Mouse (Mus musculus) forebrain, embryonic 12.5 days (tissue): Measurements from ENCODE around the gene Nav3. TPM values are rescaled to one million over a fixed set of nuclear protein-coding genes. Genes with fewer than 3 reads are reported as not detected.

Experiments used
- ATAC-seq: fragments of 200-750 bp; cut with Nextera tagmentation; 2 replicates; pipeline ENCODE4 v1.8.0; 2017; ENCODE audit warnings: moderate TSS enrichment; ENCODE audit not compliant: low FRiP score
- H3K27ac ChIP-seq: fragments of 300-500 bp; sonication (generic); 2 replicates; pipeline ENCODE4 v1.5.1; 2016; ENCODE audit warnings: mild to moderate bottlenecking
- H3K27me3 ChIP-seq: fragments of 300-500 bp; sonication (generic); 2 replicates; pipeline ENCODE4 v1.6.1; 2016; ENCODE audit warnings: mild to moderate bottlenecking
- H3K36me3 ChIP-seq: fragments of 300-500 bp; sonication (generic); replicated peaks from 2 replicates; pipeline ENCODE4 v1.6.1; 2016; ENCODE audit warnings: mild to moderate bottlenecking
- H3K4me1 ChIP-seq: fragments of 300-500 bp; sonication (generic); 2 replicates; pipeline ENCODE4 v1.6.1; 2016
- H3K4me2 ChIP-seq: fragments of 300-500 bp; sonication (generic); 2 replicates; pipeline ENCODE4 v1.6.1; 2016; ENCODE audit warnings: mild to moderate bottlenecking, moderate library complexity
- H3K4me3 ChIP-seq: fragments of 300-500 bp; sonication (generic); replicated peaks from 2 replicates; pipeline ENCODE4 v1.5.1; 2016; ENCODE audit warnings: mild to moderate bottlenecking
- H3K9ac ChIP-seq: fragments of 300-500 bp; sonication (generic); 2 replicates; pipeline ENCODE4 v1.6.1; 2016; ENCODE audit warnings: mild to moderate bottlenecking
- H3K9me3 ChIP-seq: fragments of 300-500 bp; sonication (generic); 2 replicates; pipeline ENCODE4 v1.6.1; 2016
- WGBS: fragments of 180-500 bp; shearing (Covaris S2); methylation state at CpG from one replicate; pipeline ENCODE4 v1.1.7; 2016; 5-methylcytosine and 5-hydroxymethylcytosine counted together
- polyA plus RNA-seq: library from polyadenylated mRNA; unstranded; fragments of >200 nt; fragmentation: Nextera tagmentation; extraction: Ambion mirVana; gene quantifications from 2 replicates; pipeline ENCODE4 v1.2.1, GENCODE M21; 2016

The Nav3 gene
- polyA plus RNA-seq, 1 experiment from 2014 or later: 10.7 TPM

- Histone ChIP-seq H3K4me1 (no peaks in the 10 kb centered on the region), H3K27ac (no peak overlapping the region), H3K27me3 (no peaks in the 10 kb centered on the region), H3K9ac (no peak overlapping the region), H3K4me2 (no peak overlapping the region), H3K36me3 (no peaks in the 10 kb centered on the region), H3K9me3 (no peaks in the 10 kb centered on the region), H3K4me3 (no peak overlapping the region)
- WGBS: 81% methylated on average over 5 of the region's 5 CpGs
- no peak for ATAC-seq
Measured at GRCm38 (mm10) chr10:109806782-109807493, 649.1 kb downstream of the Nav3 start.

GRCm38 (mm10) chr10:109803441-109803840, 652.6 kb downstream of the Nav3 start:
- Histone ChIP-seq H3K4me3 (no peak overlapping the region), H3K9me3 (no peaks in the 10 kb centered on the region), H3K9ac (no peak overlapping the region), H3K4me1 (no peaks in the 10 kb centered on the region), H3K27ac (no peak overlapping the region), H3K27me3 (no peaks in the 10 kb centered on the region), H3K4me2 (no peak overlapping the region), H3K36me3 (no peaks in the 10 kb centered on the region)
- ATAC-seq: peak; percentile 59; the same call in 1 of the 2 replicates

GRCm38 (mm10) chr10:109802236-109802635, 653.8 kb downstream of the Nav3 start:
- no peak overlapping the region for H3K4me3 ChIP-seq
- 33% methylated on average over 1 of the region's 1 CpGs for WGBS

GRCm38 (mm10) chr10:109799246-109799645, 656.8 kb downstream of the Nav3 start:
- Histone ChIP-seq H3K36me3 (no peaks in the 10 kb centered on the region), H3K27ac (no peak overlapping the region), H3K4me2 (no peak overlapping the region), H3K9me3 (no peaks in the 10 kb centered on the region), H3K4me1 (no peaks in the 10 kb centered on the region), H3K27me3 (no peaks in the 10 kb centered on the region), H3K9ac (no peak overlapping the region), H3K4me3 (no peak overlapping the region)
- no peak for ATAC-seq
- WGBS: 82% methylated on average over 6 of the region's 6 CpGs

More at GRCm38 (mm10) chr10:109802236-109802635, 653.8 kb downstream of the Nav3 start:
- ATAC-seq: no peak
- Histone ChIP-seq H3K9me3 (no peaks in the 10 kb centered on the region), H3K9ac (no peak overlapping the region), H3K36me3 (no peaks in the 10 kb centered on the region), H3K4me2 (no peak overlapping the region), H3K27ac (no peak overlapping the region), H3K4me1 (no peaks in the 10 kb centered on the region), H3K27me3 (no peaks in the 10 kb centered on the region)

- H3K9me3 ChIP-seq: no peaks in the 10 kb centered on the region
- H3K36me3 ChIP-seq: no peaks in the 10 kb centered on the region
- H3K4me1 ChIP-seq: no peaks in the 10 kb centered on the region
- H3K27ac ChIP-seq: no peak overlapping the region
- no peak overlapping the region for H3K4me3 ChIP-seq
- no peak overlapping the region for H3K4me2 ChIP-seq
- no peak overlapping the region for H3K9ac ChIP-seq
- H3K27me3 ChIP-seq: no peaks in the 10 kb centered on the region
- ATAC-seq: no peak
- WGBS: 80% methylated on average over 3 of the region's 3 CpGs
Measured at GRCm38 (mm10) chr10:109796981-109797380, 659.0 kb downstream of the Nav3 start.

- H3K9ac ChIP-seq: no peak overlapping the region
- WGBS: 65% methylated on average over 4 of the region's 4 CpGs
- no peaks in the 10 kb centered on the region for H3K4me1 ChIP-seq
- no peaks in the 10 kb centered on the region for H3K9me3 ChIP-seq
- ATAC-seq: no peak
- H3K4me2 ChIP-seq: no peak overlapping the region
- H3K27me3 ChIP-seq: no peaks in the 10 kb centered on the region
- H3K27ac ChIP-seq: no peak overlapping the region
- H3K4me3 ChIP-seq: no peak overlapping the region
- no peaks in the 10 kb centered on the region for H3K36me3 ChIP-seq
Measured at GRCm38 (mm10) chr10:109793491-109793890, 662.5 kb downstream of the Nav3 start.

GRCm38 (mm10) chr10:109788728-109789127, 667.3 kb downstream of the Nav3 start:
- WGBS: 83% methylated on average over 2 of the region's 2 CpGs
- no peak for ATAC-seq
- H3K9me3 ChIP-seq: no peaks in the 10 kb centered on the region

GRCm38 (mm10) chr10:109779109-109779508, 676.9 kb downstream of the Nav3 start:
- no peaks in the 10 kb centered on the region for H3K4me1 ChIP-seq
- WGBS: 93% methylated on average over 4 of the region's 4 CpGs
- no peak overlapping the region for H3K9ac ChIP-seq
- no peaks in the 10 kb centered on the region for H3K27me3 ChIP-seq
- no peak overlapping the region for H3K4me2 ChIP-seq
- H3K27ac ChIP-seq: no peak overlapping the region
- H3K9me3 ChIP-seq: no peaks in the 10 kb centered on the region
- H3K36me3 ChIP-seq: no peaks in the 10 kb centered on the region
- no peak overlapping the region for H3K4me3 ChIP-seq
- ATAC-seq: no peak

More at GRCm38 (mm10) chr10:109788728-109789127, 667.3 kb downstream of the Nav3 start:
- H3K36me3 ChIP-seq: no peaks in the 10 kb centered on the region
- H3K4me2 ChIP-seq: no peak overlapping the region
- no peak overlapping the region for H3K27ac ChIP-seq
- H3K4me1 ChIP-seq: no peaks in the 10 kb centered on the region
- H3K27me3 ChIP-seq: no peaks in the 10 kb centered on the region
- H3K4me3 ChIP-seq: no peak overlapping the region
- H3K9ac ChIP-seq: no peak overlapping the region

- WGBS: 92% methylated on average over 8 of the region's 8 CpGs
- H3K9ac ChIP-seq: no peak overlapping the region
Measured at GRCm38 (mm10) chr10:109769092-109769491, 686.9 kb downstream of the Nav3 start.

GRCm38 (mm10) chr10:109765650-109766049, 690.4 kb downstream of the Nav3 start:
- ATAC-seq: no peak
- H3K9me3 ChIP-seq: no peaks in the 10 kb centered on the region
- H3K27ac ChIP-seq: no peak overlapping the region
- H3K27me3 ChIP-seq: no peaks in the 10 kb centered on the region
- H3K36me3 ChIP-seq: no peaks in the 10 kb centered on the region
- no peak overlapping the region for H3K4me3 ChIP-seq
- no peak overlapping the region for H3K4me2 ChIP-seq
- WGBS: 6% methylated on average over 2 of the region's 2 CpGs
- H3K4me1 ChIP-seq: no peaks in the 10 kb centered on the region
- no peak overlapping the region for H3K9ac ChIP-seq

More at GRCm38 (mm10) chr10:109769092-109769491, 686.9 kb downstream of the Nav3 start:
- H3K27me3 ChIP-seq: no peaks in the 10 kb centered on the region
- no peaks in the 10 kb centered on the region for H3K9me3 ChIP-seq
- H3K27ac ChIP-seq: no peak overlapping the region
- no peak for ATAC-seq
- H3K4me1 ChIP-seq: no peaks in the 10 kb centered on the region
- H3K36me3 ChIP-seq: no peaks in the 10 kb centered on the region
- H3K4me2 ChIP-seq: no peak overlapping the region
- no peak overlapping the region for H3K4me3 ChIP-seq

GRCm38 (mm10) chr10:109764412-109765101, 691.4 kb downstream of the Nav3 start:
- no peaks in the 10 kb centered on the region for H3K27me3 ChIP-seq
- no peak overlapping the region for H3K4me3 ChIP-seq
- H3K9me3 ChIP-seq: no peaks in the 10 kb centered on the region
- no peaks in the 10 kb centered on the region for H3K36me3 ChIP-seq
- H3K27ac ChIP-seq: no peak overlapping the region
- no peak for ATAC-seq
- H3K4me1 ChIP-seq: no peaks in the 10 kb centered on the region
- H3K9ac ChIP-seq: no peak overlapping the region
- WGBS: 83% methylated on average over 18 of the region's 18 CpGs
- no peak overlapping the region for H3K4me2 ChIP-seq

- no peak for ATAC-seq
- Histone ChIP-seq H3K4me2 (no peak overlapping the region), H3K4me1 (no peaks in the 10 kb centered on the region), H3K36me3 (no peaks in the 10 kb centered on the region), H3K4me3 (no peak overlapping the region), H3K27ac (no peak overlapping the region), H3K9ac (no peak overlapping the region), H3K9me3 (no peaks in the 10 kb centered on the region), H3K27me3 (no peaks in the 10 kb centered on the region)
- 81% methylated on average over 17 of the region's 17 CpGs for WGBS
Measured at GRCm38 (mm10) chr10:109758921-109759600, 696.9 kb downstream of the Nav3 start.
